Mouse (Mus musculus) cerebellum, adult 8-10 months (tissue): ENCODE measurements around the gene Camta1.

Experiments
- DNase-seq: peaks from one replicate; pipeline ENCODE4 v3.0.0; 2022

Gene Camta1

GRCm38 (mm10) chr4:151860441-151861331, 990 bp downstream of the Camta1 start:
- peak; percentile 47 for DNase-seq

- DNase-seq: no peak
Observed at GRCm38 (mm10) chr4:151859275-151859674, 2.4 kb downstream of the Camta1 start.

- no peak for DNase-seq
Observed at GRCm38 (mm10) chr4:151853949-151854348, 7.7 kb downstream of the Camta1 start.

- no peak for DNase-seq
Observed at GRCm38 (mm10) chr4:151851179-151851578, 10.5 kb downstream of the Camta1 start.

GRCm38 (mm10) chr4:151842591-151842990, 19.1 kb downstream of the Camta1 start:
- no peak for DNase-seq

- DNase-seq: peak; percentile 32
Observed at GRCm38 (mm10) chr4:151838518-151838917, 23.2 kb downstream of the Camta1 start.

- no peak for DNase-seq
Observed at GRCm38 (mm10) chr4:151835860-151836259, 25.8 kb downstream of the Camta1 start.

- DNase-seq: peak; percentile 33
Observed at GRCm38 (mm10) chr4:151834536-151834935, 27.1 kb downstream of the Camta1 start.

GRCm38 (mm10) chr4:151833940-151834449, 27.7 kb downstream of the Camta1 start:
- DNase-seq: peak; percentile 28

GRCm38 (mm10) chr4:151827840-151828239, 33.8 kb downstream of the Camta1 start:
- DNase-seq: no peak

- DNase-seq: no peak
Observed at GRCm38 (mm10) chr4:151827356-151827755, 34.3 kb downstream of the Camta1 start.

GRCm38 (mm10) chr4:151823963-151824362, 37.7 kb downstream of the Camta1 start:
- DNase-seq: no peak

GRCm38 (mm10) chr4:151822986-151823385, 38.7 kb downstream of the Camta1 start:
- no peak for DNase-seq

GRCm38 (mm10) chr4:151817981-151818766, 43.5 kb downstream of the Camta1 start:
- no peak for DNase-seq

- no peak for DNase-seq
Observed at GRCm38 (mm10) chr4:151813711-151814110, 48.0 kb downstream of the Camta1 start.

GRCm38 (mm10) chr4:151805685-151806084, 56.0 kb downstream of the Camta1 start:
- no peak for DNase-seq

- DNase-seq: no peak
Observed at GRCm38 (mm10) chr4:151805046-151805445, 56.6 kb downstream of the Camta1 start.

- no peak for DNase-seq
Observed at GRCm38 (mm10) chr4:151804208-151804607, 57.5 kb downstream of the Camta1 start.

GRCm38 (mm10) chr4:151798630-151799029, 63.0 kb downstream of the Camta1 start:
- DNase-seq: no peak

- DNase-seq: no peak
Observed at GRCm38 (mm10) chr4:151793694-151794093, 68.0 kb downstream of the Camta1 start.

- DNase-seq: no peak
Observed at GRCm38 (mm10) chr4:151786946-151787705, 74.5 kb downstream of the Camta1 start.

- no peak for DNase-seq
Observed at GRCm38 (mm10) chr4:151780511-151780910, 81.2 kb downstream of the Camta1 start.

GRCm38 (mm10) chr4:151779962-151780459, 81.7 kb downstream of the Camta1 start:
- no peak for DNase-seq
